Mouse (Mus musculus): ENCODE measurements at regions not wholly inside any gene's neighbourhood (a gene's known extent, or its start where the extent isn't known, plus 50 kb on each side); places are given as distances from the start of the nearest gene placed in this dataset.
"Not testable (repeated sequence)": the region's sequence is repeated elsewhere in the genome, so short reads cannot be mapped to it uniquely, and the experiment has no call there.

GRCm38 (mm10) chr17:48678216-48678832, 223.6 kb downstream of the Unc5cl start:
- Histone ChIP-seq H3K4me1 (no peaks in the 10 kb centered on the region), H3K4me3 (no peak overlapping the region), H3K9me3 (replicated peaks) (no peaks in the 10 kb centered on the region), H3K36me3 (ENCODE audit: poor library complexity, severe bottlenecking) (no peaks in the 10 kb centered on the region), H3K4me2 (no peak overlapping the region), H3K9ac (no peak overlapping the region), H3K27me3 (no peaks in the 10 kb centered on the region), H3K27ac (peak overlapping the region; percentile 54)
- 53% methylated on average over 12 of the region's 12 CpGs for WGBS
- ATAC-seq, result peak; percentile 72; the same call in 1 of the 2 replicates

- H3K9ac ChIP-seq, result no peak overlapping the region
- no peaks in the 10 kb centered on the region for H3K4me1 ChIP-seq
- no peaks in the 10 kb centered on the region for H3K36me3 ChIP-seq (ENCODE audit: poor library complexity, severe bottlenecking)
- no peak overlapping the region for H3K27ac ChIP-seq
- 85% methylated on average over 10 of the region's 10 CpGs for WGBS
- no peaks in the 10 kb centered on the region for H3K9me3 ChIP-seq (replicated peaks)
- H3K27me3 ChIP-seq, result no peaks in the 10 kb centered on the region
- H3K4me3 ChIP-seq, result no peak overlapping the region
- H3K4me2 ChIP-seq, result no peak overlapping the region
- ATAC-seq, result no peak
These were observed 225.6 kb downstream of the Unc5cl start for GRCm38 (mm10) chr17:48680331-48680730.

DNA sequence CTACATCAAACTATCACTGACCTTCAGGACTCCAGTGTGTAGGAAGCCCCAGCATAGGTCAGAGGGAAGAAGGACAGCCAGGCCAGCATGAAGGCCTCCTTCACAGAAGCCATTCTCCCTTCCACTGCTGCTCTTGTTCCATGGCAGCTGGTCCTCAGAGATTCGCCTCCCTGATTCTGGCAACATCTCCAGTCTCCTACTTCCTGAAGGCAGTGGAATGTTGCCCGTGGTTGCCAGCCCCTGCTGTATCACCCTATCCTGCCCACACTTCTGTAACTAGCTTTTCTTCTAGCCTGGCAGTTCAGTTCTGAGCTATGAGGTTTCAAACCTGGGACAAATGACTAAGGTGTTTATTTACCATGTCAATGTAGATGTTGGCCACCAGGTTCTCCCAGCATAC, 234.2 kb downstream of the Unc5cl start:
- H3K9me3 ChIP-seq (replicated peaks), result no peaks in the 10 kb centered on the region
- no peak for ATAC-seq
- no peak overlapping the region for H3K27ac ChIP-seq
- no peaks in the 10 kb centered on the region for H3K36me3 ChIP-seq (ENCODE audit: poor library complexity, severe bottlenecking)
- H3K27me3 ChIP-seq, result no peaks in the 10 kb centered on the region
- H3K4me1 ChIP-seq, result no peaks in the 10 kb centered on the region
- no peak overlapping the region for H3K9ac ChIP-seq
- no peak overlapping the region for H3K4me3 ChIP-seq
- 88% methylated on average over 2 of the region's 2 CpGs for WGBS
- H3K4me2 ChIP-seq, result no peak overlapping the region

GRCm38 (mm10) chr17:48698456-48698855, 233.7 kb upstream of the Lrfn2 start:
- Histone ChIP-seq H3K27me3 (no peaks in the 10 kb centered on the region), H3K9ac (no peak overlapping the region), H3K9me3 (replicated peaks) (peaks cover 9% of the 10 kb centered on the region; the same call in 1 of the 2 replicates), H3K4me2 (no peak overlapping the region), H3K4me3 (no peak overlapping the region), H3K4me1 (no peaks in the 10 kb centered on the region), H3K27ac (no peak overlapping the region), H3K36me3 (ENCODE audit: poor library complexity, severe bottlenecking) (no peaks in the 10 kb centered on the region)
- WGBS, result 81% methylated on average over 5 of the region's 5 CpGs
- no peak for ATAC-seq

DNA sequence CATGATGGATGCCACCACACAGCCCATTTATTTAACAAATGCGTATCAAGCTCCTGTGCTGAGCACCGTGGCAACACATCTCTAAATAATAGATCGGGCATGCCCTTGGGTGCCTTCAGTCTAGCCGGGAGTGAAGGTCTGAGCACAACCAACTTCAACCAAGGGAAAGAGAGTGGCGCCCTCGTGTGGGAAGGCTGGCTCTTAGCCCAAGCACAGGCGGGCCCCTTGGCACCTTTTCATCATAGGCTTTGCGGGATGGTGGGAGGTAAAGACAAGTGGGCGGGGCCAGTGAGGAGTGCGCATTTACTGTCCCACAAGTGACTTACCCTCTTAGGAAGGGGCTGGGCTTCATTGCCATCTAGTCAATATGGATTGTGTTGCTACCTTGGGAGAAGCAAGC, 231.6 kb upstream of the Lrfn2 start:
- Histone ChIP-seq H3K4me3 (no peak overlapping the region), H3K36me3 (ENCODE audit: poor library complexity, severe bottlenecking) (no peaks in the 10 kb centered on the region), H3K9ac (no peak overlapping the region), H3K27ac (no peak overlapping the region), H3K4me2 (no peak overlapping the region), H3K27me3 (no peaks in the 10 kb centered on the region), H3K4me1 (no peaks in the 10 kb centered on the region), H3K9me3 (replicated peaks) (peaks cover 9% of the 10 kb centered on the region; the same call in 1 of the 2 replicates)
- WGBS, result 43% methylated on average over 10 of the region's 10 CpGs
- ATAC-seq, result no peak

- H3K9ac ChIP-seq, result no peak overlapping the region
- no peaks in the 10 kb centered on the region for H3K27me3 ChIP-seq
- WGBS, result 83% methylated on average over 4 of the region's 4 CpGs
- no peak overlapping the region for H3K27ac ChIP-seq
- H3K9me3 ChIP-seq (replicated peaks), result no peaks in the 10 kb centered on the region
- H3K4me3 ChIP-seq, result no peak overlapping the region
- no peak overlapping the region for H3K4me2 ChIP-seq
- no peaks in the 10 kb centered on the region for H3K36me3 ChIP-seq (ENCODE audit: poor library complexity, severe bottlenecking)
- no peaks in the 10 kb centered on the region for H3K4me1 ChIP-seq
- ATAC-seq, result no peak
These were observed 211.7 kb upstream of the Lrfn2 start for GRCm38 (mm10) chr17:48720506-48720905.

DNA sequence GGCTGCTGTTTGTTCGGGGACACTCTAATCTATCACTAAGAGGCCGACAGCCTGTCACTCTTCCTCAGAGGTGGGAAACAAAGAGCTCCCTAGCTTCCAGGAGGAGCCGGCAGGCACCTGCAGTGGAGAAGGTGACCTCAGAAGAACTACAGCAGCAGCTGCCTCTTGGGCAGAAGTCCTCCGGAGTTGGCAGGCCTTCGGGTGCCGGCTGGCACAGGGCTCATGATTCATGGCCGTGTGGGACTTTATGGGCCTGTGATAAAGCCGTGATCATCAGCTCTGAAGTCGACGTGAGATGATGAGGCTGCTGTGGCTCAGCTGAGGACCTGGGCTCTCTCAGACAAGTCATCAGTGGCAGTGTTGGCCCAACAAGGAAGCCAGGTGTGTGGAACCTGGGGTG, 208.9 kb upstream of the Lrfn2 start:
- Histone ChIP-seq H3K9ac (no peak overlapping the region), H3K36me3 (ENCODE audit: poor library complexity, severe bottlenecking) (no peaks in the 10 kb centered on the region), H3K9me3 (replicated peaks) (no peaks in the 10 kb centered on the region), H3K4me3 (no peak overlapping the region), H3K27ac (no peak overlapping the region), H3K4me2 (no peak overlapping the region), H3K4me1 (no peaks in the 10 kb centered on the region), H3K27me3 (no peaks in the 10 kb centered on the region)
- 80% methylated on average over 10 of the region's 10 CpGs for WGBS
- ATAC-seq, result no peak

- H3K9me3 ChIP-seq (replicated peaks), result no peaks in the 10 kb centered on the region
- ATAC-seq, result no peak
- H3K27ac ChIP-seq, result no peak overlapping the region
- H3K27me3 ChIP-seq, result no peaks in the 10 kb centered on the region
- H3K9ac ChIP-seq, result no peak overlapping the region
- no peak overlapping the region for H3K4me3 ChIP-seq
- no peak overlapping the region for H3K4me2 ChIP-seq
- no peaks in the 10 kb centered on the region for H3K36me3 ChIP-seq (ENCODE audit: poor library complexity, severe bottlenecking)
- H3K4me1 ChIP-seq, result no peaks in the 10 kb centered on the region
- 90% methylated on average over 11 of the region's 11 CpGs for WGBS
These were observed 207.6 kb upstream of the Lrfn2 start for GRCm38 (mm10) chr17:48724513-48725112.

DNA sequence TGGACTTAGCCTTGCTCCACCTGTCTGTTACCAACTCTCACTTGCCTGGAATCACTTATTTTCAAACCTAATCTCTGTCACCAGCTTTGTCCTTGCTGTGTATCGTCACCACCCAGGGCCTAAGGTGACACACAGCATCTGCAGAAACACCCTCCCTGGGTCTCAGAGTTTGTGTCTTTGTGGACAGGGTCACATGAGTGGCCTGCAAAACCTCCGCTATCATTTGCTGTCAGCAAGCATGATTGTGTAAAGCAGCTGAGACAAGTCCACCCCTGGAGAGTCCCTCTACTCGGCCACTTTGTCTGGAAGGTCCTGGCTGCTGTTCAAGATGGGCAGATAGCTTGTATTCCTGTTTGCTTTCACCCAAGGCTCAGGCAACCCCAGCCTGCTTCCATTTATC, 205.7 kb upstream of the Lrfn2 start:
- H3K4me1 ChIP-seq, result no peaks in the 10 kb centered on the region
- no peaks in the 10 kb centered on the region for H3K27me3 ChIP-seq
- no peak overlapping the region for H3K4me2 ChIP-seq
- H3K9me3 ChIP-seq (replicated peaks), result no peaks in the 10 kb centered on the region
- H3K27ac ChIP-seq, result no peak overlapping the region
- ATAC-seq, result no peak
- 75% methylated on average over 3 of the region's 3 CpGs for WGBS
- H3K9ac ChIP-seq, result no peak overlapping the region
- no peaks in the 10 kb centered on the region for H3K36me3 ChIP-seq (ENCODE audit: poor library complexity, severe bottlenecking)
- H3K4me3 ChIP-seq, result no peak overlapping the region

- H3K36me3 ChIP-seq (ENCODE audit: poor library complexity, severe bottlenecking), result no peaks in the 10 kb centered on the region
- ATAC-seq, result no peak
- H3K4me3 ChIP-seq, result no peak overlapping the region
- no peak overlapping the region for H3K9ac ChIP-seq
- no peak overlapping the region for H3K27ac ChIP-seq
- H3K4me2 ChIP-seq, result no peak overlapping the region
- WGBS, result 64% methylated on average over 9 of the region's 9 CpGs
- H3K9me3 ChIP-seq (replicated peaks), result no peaks in the 10 kb centered on the region
- no peaks in the 10 kb centered on the region for H3K4me1 ChIP-seq
- no peaks in the 10 kb centered on the region for H3K27me3 ChIP-seq
These were observed 198.4 kb upstream of the Lrfn2 start for GRCm38 (mm10) chr17:48733801-48734200.

DNA sequence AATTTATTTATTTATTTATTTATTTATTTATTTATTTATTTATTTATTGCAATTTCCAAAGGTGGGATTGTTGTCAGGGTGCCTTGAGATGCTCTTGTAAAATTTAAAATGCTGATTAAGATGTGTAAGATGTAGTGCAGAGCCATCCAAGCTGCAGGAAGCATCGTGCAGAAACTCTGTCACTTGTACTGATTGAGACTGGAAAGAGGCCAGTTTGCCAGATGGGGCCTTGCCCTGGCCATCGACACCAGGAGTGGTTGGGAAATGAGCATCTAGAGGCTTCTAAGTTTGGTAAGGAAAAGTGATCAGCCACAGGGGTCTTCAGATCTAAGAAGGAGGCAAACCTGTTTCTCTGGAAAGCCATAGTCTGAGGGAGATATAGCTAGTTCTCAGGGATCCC, 195.0 kb upstream of the Lrfn2 start:
- H3K9ac ChIP-seq, ATAC-seq: not testable (repeated sequence)
- WGBS, result 77% methylated on average over 2 of the region's 2 CpGs

DNA sequence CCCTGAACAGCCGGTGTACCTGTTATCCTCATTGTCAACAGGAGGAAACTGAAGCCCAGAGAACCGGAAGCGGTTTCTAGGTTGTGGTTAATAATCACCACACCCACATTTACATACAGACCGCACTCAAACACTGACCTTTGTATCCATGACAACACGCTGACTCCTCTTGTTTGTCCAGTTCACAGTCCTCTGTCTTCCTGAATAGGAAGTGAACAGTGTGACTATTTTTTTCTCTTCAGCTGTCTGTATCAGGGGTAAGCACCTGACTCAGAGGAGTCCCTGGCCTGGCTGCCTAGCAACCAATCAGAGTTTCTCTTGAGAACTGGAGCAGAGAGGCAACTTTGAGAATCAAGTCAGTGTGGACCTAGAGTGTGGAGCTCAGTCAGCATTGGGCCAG, 193.5 kb upstream of the Lrfn2 start:
- WGBS, result 88% methylated on average over 5 of the region's 5 CpGs

More for the DNA sequence above, 195.0 kb upstream of the Lrfn2 start:
- H3K9me3 ChIP-seq (replicated peaks); H3K36me3 ChIP-seq (ENCODE audit: poor library complexity, severe bottlenecking); H3K27ac ChIP-seq; H3K4me1 ChIP-seq; H3K27me3 ChIP-seq; H3K4me3 ChIP-seq; H3K4me2 ChIP-seq: not testable (repeated sequence)

More for the DNA sequence above, 193.5 kb upstream of the Lrfn2 start:
- Histone ChIP-seq H3K27ac (no peak overlapping the region), H3K4me3 (no peak overlapping the region), H3K4me2 (no peak overlapping the region), H3K27me3 (no peaks in the 10 kb centered on the region), H3K9ac (no peak overlapping the region), H3K9me3 (replicated peaks) (no peaks in the 10 kb centered on the region), H3K4me1 (peaks cover 7% of the 10 kb centered on the region; the same call in 1 of the 2 replicates), H3K36me3 (ENCODE audit: poor library complexity, severe bottlenecking) (no peaks in the 10 kb centered on the region)
- no peak for ATAC-seq

Measured in forebrain, embryonic 13.5 days (tissue).